Mouse (Mus musculus) kidney, adult 9 months (tissue): ENCODE data around the gene Coro7.
"Not testable (repeated sequence)": the region's sequence is repeated elsewhere in the genome, so short reads cannot be mapped to it uniquely, and the experiment has no call there.

Experiments
- DNase-seq: peaks from one replicate; pipeline ENCODE4 v3.0.0; 2022

Gene Coro7

GRCm38 (mm10) chr16:4680922-4681455 is 1.4 kb upstream of the Coro7 start:
- not testable (repeated sequence) for DNase-seq

DNA sequence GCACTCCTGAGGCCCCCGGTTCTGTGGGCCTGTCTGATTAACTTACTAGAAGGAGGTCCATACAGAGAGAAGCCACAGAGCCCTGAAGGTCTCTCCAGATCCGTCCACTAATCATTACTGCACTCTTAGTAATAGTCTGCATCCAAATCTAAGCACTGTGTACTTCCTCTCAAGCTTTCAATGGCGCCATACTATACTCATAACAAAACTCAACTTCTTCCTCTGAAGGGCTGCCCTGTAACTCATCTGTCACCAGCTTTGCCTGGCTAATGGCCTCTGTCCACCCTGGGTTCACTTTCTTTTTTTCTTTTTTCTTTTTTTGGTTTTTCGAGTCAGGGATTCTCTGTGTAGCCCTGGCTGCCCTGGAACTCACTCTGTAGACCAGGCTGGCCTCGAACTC is 1.5 kb downstream of the Coro7 start:
- DNase-seq = no peak

DNA sequence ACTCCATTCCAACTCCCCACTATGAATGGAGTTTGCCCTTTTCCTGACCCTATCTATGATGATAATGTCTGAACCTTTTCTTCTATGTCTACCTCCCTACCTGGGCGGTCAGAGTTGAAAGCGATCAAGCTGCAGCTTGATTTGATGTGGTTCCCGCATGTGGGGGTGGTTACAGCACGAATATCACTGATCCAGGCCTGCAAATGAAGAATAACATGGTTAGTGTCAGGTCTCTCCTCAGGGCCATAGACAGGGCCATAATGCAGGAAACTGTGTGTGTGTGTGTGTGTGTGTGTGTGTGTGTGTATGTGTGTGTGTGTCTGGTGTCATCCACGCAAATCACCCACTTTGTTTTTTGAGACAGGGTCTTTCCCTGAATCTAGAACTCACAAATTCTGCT is 2.7 kb downstream of the Coro7 start:
- no peak for DNase-seq

GRCm38 (mm10) chr16:4674091-4674490 is 5.5 kb downstream of the Coro7 start:
- no peak for DNase-seq

GRCm38 (mm10) chr16:4670317-4670716 is 9.3 kb downstream of the Coro7 start:
- DNase-seq = peak; percentile 63

DNA sequence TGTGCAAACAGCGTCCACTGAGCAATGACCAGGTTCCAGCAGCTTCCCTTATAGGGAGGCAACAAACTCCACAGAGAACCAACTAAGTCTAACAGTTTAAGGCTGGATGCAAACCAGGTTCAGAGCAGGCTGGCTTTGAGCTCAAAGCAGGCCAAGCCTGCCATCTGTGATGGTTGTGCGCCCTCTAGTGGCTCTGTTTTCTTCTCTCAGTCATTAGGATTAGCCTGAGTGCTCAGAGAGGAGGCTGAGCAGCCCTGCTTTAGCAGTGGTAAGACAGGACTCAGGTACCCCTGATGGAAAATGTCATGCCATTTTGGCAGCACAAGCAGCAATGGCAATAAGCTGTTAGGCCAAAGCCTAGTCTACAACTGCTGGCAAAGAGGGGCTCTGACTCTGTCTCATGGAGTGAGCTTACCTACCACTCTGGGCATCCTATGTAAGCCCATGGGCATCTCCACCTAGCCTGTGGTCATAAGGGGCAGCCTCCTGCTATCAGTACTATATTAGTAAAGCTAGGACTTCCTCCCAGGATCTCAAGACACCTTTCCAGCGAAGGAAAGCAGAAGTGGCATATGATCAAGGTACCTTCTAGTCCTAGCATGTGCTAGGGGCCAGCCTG is 12.3 kb downstream of the Coro7 start:
- peak; percentile 94 for DNase-seq

GRCm38 (mm10) chr16:4665726-4666125 is 13.9 kb downstream of the Coro7 start:
- peak; percentile 85 for DNase-seq

DNA sequence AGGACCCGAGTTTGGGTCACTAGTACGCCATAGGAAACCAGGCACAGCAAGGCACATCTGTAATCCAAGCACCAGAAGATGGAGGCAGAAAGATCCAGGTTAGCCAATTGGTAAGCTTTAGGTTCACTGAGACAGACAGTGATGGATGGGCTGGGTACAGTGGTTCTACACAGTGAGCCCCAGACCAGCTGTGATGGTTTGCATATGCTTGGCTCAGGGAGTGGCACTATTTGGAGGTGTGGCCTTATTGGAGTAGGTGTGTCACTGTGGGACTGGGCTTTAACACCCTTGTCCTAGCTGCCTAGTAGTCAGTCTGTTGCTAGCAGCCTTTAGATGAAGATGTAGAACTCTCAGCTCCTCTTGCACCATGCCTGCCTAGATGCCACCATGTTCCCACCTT is 15.8 kb downstream of the Coro7 start:
- no peak for DNase-seq

DNA sequence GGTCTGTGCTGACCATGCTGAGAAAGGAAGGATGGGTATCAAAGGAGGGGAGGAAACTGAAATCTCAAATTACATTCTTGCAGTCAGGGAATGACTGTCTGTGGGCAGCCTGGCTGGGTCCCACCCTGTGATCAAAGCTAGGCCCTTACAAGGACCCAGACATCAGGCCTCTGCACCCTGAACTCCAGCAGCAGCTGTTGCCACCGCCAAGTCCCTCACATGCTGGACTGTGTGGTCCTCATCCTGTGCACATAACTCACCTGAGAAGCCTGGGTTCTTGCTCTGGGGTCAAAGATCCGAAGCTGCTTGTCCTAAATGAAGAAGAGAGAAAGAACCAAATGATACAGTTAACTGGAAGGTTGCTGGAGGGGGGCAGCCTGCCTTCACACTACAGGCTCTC is 18.0 kb downstream of the Coro7 start:
- DNase-seq = no peak

DNA sequence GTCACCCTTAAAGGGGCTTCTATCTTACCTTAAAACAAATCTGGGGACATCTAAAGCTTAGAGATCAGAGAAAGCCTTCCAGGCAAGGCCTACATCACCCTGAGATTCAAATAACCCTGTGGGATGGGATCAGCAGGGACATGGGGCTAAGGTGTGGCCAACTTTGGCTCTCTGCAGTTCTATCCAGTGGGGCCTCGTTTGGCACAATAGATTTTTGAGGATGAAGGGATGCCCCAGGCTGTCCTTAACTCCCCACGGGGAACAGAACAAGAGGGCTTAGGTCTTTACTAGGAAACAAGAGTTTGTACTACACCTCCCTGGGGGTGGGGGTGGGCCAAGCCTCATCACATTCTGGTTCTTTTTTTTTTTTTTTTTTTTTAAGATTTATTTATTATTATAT is 20.3 kb downstream of the Coro7 start:
- no peak for DNase-seq

GRCm38 (mm10) chr16:4658781-4659245 is 20.8 kb downstream of the Coro7 start:
- DNase-seq = peak; percentile 4

DNA sequence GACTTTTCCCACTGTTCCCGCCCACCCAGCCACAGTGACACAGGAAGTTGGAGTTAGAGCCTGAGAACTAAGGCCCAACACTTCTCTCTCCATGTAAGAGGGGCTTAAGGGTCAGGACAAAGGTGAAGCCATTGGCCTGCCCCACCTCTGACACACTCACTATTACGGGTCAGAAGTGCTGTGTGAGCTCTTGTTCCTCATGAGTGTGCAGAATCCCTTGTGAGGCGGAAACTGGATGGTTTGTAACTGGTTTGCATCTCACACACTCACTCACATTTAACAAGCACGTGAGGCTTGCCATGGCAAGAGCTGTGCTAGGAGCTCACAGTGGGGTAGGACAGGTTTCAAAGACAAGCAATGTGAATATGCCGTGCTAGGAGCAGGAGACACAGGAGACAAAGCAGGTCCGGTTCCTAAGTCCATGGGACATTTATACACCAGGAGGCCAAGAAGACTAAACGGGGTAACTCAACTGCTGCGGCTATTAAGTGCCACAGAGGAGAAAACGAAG is 23.0 kb downstream of the Coro7 start:
- DNase-seq = peak; percentile 67

GRCm38 (mm10) chr16:4655764-4656570 is 23.6 kb downstream of the Coro7 start:
- no peak for DNase-seq

DNA sequence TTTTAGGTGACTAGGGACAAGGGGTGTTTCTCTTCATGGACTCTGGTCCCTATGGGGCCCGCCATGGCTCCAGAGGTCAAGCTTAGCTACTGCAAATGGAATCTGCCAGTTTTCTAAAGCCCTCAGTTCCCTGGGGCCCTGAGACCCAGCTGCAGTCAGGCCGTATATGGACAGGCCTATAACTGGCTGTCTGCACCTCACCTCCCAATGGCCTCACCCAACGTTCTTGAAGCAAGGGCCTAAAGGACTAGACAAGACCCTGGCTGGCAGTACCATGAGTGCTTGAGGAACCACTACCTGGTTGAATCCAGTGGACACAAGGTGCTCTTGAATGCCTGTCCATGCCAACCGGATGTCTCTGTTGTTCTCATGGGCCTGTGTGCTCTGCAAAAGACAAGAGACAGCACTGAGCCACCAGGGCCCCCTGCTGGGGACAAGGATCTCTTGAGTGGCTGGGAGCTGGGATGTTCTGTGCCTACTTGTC is 24.3 kb downstream of the Coro7 start:
- DNase-seq = peak; percentile 79

GRCm38 (mm10) chr16:4654706-4655105 is 24.9 kb downstream of the Coro7 start:
- DNase-seq = peak; percentile 86

GRCm38 (mm10) chr16:4652707-4653416 is 26.7 kb downstream of the Coro7 start:
- DNase-seq = peak; percentile 81

DNA sequence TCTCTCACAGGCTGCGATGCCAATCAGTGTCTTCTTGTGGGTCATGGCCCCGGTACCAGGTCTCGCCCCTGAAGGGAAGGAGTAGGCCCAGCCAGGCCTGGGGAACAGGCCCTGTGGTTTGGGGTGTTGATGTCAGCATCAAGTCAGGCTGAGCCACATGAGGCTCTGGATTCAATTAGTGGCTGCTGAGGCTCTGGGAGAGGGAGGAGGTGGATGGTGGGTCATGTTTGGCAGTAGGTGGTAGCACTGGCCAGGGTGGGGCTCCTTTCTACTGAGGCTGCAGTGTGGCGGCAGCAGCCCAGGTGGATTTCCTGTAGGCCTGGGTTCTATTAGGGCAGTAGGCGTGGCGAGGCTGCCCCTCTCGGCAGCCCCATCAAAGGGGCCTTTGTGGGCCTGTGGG is 28.0 kb downstream of the Coro7 start:
- no peak for DNase-seq

DNA sequence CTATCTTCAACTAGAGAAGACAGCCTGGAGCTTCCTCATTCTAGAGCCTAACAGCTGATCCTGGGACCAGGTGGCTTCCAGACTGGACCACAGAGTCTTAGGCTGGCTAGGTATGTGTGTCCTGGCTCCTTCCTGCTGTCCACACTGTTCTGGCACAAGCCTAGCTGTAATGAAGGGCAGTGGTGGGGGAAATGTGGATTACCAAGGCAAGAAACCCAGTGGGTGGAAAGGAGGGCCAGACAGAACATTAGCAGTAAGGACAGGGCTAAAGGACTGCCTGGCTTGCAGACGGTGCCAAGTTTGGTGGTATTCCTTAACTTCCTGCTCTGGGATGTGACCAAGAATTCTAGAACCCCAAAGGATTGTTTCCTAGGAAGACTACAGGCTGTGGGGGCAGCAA is 28.5 kb downstream of the Coro7 start:
- no peak for DNase-seq

DNA sequence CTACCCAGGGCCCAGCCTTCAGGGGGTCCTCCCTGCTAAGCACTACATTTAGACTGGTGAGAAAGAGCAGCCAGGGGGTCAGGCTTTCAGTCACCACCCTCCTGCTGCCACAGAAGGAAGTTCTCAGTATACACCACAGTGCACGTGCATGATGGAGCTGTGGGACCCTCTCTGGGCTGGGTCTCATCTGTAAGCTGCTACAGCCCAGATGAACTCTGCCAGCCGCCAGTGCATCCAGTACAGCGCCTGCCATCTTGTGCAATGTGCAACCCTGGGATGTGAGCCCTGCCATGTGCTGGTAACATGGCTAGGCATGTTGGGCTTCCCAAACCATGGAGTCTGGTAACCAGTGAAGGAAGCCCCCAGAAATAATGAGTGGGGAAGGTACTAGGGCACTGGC is 29.4 kb downstream of the Coro7 start:
- DNase-seq = no peak

- no peak for DNase-seq
Measured at GRCm38 (mm10) chr16:4649692-4650091, 29.9 kb downstream of the Coro7 start.

GRCm38 (mm10) chr16:4649211-4649610 is 30.4 kb downstream of the Coro7 start:
- no peak for DNase-seq

- DNase-seq = peak; percentile 82
Measured at GRCm38 (mm10) chr16:4648416-4649023, 31.1 kb downstream of the Coro7 start.
